Mouse (Mus musculus) brain, embryonic 18.5 days (tissue): ENCODE results near the gene Preb.
A peak's percentile ranks its signal among the peaks of the same experiment; 100 is the strongest.

ENCODE experiments used
- DNase-seq: peaks from one replicate; pipeline ENCODE4 v3.0.0-alpha.2; 2012; ENCODE audit warnings: low read depth, low spot score

Preb gene

GRCm38 (mm10) chr5:30955751-30956150, 4.4 kb downstream of the Preb start:
- DNase-seq: no peak

- no peak for DNase-seq
Measured at GRCm38 (mm10) chr5:30954556-30954955, 5.6 kb downstream of the Preb start.

- DNase-seq: no peak
Measured at GRCm38 (mm10) chr5:30954065-30954464, 6.1 kb downstream of the Preb start.

- DNase-seq: no peak
Measured at GRCm38 (mm10) chr5:30952551-30952950, 7.6 kb downstream of the Preb start.

GRCm38 (mm10) chr5:30951706-30952105, 8.5 kb downstream of the Preb start:
- DNase-seq: no peak

GRCm38 (mm10) chr5:30950922-30951321, 9.2 kb downstream of the Preb start:
- no peak for DNase-seq

- no peak for DNase-seq
Measured at GRCm38 (mm10) chr5:30950451-30950850, 9.7 kb downstream of the Preb start.

GRCm38 (mm10) chr5:30949654-30950326, 10.4 kb downstream of the Preb start:
- DNase-seq: peak; percentile 68

GRCm38 (mm10) chr5:30948620-30949019, 11.5 kb downstream of the Preb start:
- no peak for DNase-seq

- no peak for DNase-seq
Measured at GRCm38 (mm10) chr5:30944956-30945781, 15.0 kb downstream of the Preb start, which contains the start of gene Cgref1. Gene Cgref1, minus strand, starts transcription at chr5:30945591.

- DNase-seq: no peak
Measured at GRCm38 (mm10) chr5:30944344-30944743, 15.8 kb downstream of the Preb start.

- DNase-seq: no peak
Measured at GRCm38 (mm10) chr5:30943004-30943403, 17.2 kb downstream of the Preb start.

- DNase-seq: no peak
Measured at GRCm38 (mm10) chr5:30934725-30935461, 25.3 kb downstream of the Preb start.

- no peak for DNase-seq
Measured at GRCm38 (mm10) chr5:30933705-30934104, 26.5 kb downstream of the Preb start.

GRCm38 (mm10) chr5:30931378-30931777, 28.8 kb downstream of the Preb start:
- no peak for DNase-seq

- no peak for DNase-seq
Measured at GRCm38 (mm10) chr5:30930846-30931245, 29.3 kb downstream of the Preb start.

GRCm38 (mm10) chr5:30930121-30930520, 30.0 kb downstream of the Preb start:
- DNase-seq: no peak

- no peak for DNase-seq
Measured at GRCm38 (mm10) chr5:30927945-30928529, 32.1 kb downstream of the Preb start.

GRCm38 (mm10) chr5:30926073-30926472, 34.1 kb downstream of the Preb start:
- DNase-seq: no peak

- DNase-seq: no peak
Measured at GRCm38 (mm10) chr5:30925217-30925616, 34.9 kb downstream of the Preb start.

GRCm38 (mm10) chr5:30924614-30925013, 35.5 kb downstream of the Preb start:
- no peak for DNase-seq

GRCm38 (mm10) chr5:30923119-30923518, 37.0 kb downstream of the Preb start:
- DNase-seq: no peak
